Mouse (Mus musculus) E14TG2a.4 (cell line): ENCODE measurements around the gene Camkk1.

Experiments
- CTCF ChIP-seq: conservative IDR thresholded peaks from 2 replicates; pipeline ENCODE4 v1.5.1; 2014; ENCODE audit warnings: low read length
- NANOG ChIP-seq: IDR thresholded peaks from 2 replicates; pipeline ENCODE4 v1.6.1; 2014; ENCODE audit warnings: borderline replicate concordance, low read length, mixed read lengths
- POU5F1 ChIP-seq: IDR thresholded peaks from 2 replicates; pipeline ENCODE4 v1.6.1; 2014; ENCODE audit warnings: low read length, borderline replicate concordance

GRCm38 (mm10) chr11:73007113-73007512 lies 11.7 kb upstream of the Camkk1 start:
- no peak for TF ChIP-seq CTCF
- no peak for TF ChIP-seq NANOG
- no peak for TF ChIP-seq POU5F1
